Mouse (Mus musculus) right cerebral cortex, adult 2 months (tissue): Measurements from ENCODE around the gene Sema6c.
A peak's percentile ranks its signal among the peaks of the same experiment; 100 is the strongest.

Experiments used
- DNase-seq, 2 experiments: peaks; one replicate each; pipeline ENCODE4 v3.0.0; 2021 to 2022; ENCODE audit warnings: low spot score in 2 of 2

Gene Sema6c

GRCm38 (mm10) chr3:95141952-95142616 is 18.2 kb upstream of the Sema6c start, which contains the start of gene Tnfaip8l2:
TSS of gene Tnfaip8l2 (minus strand) at chr3:95142360.
- no peak for DNase-seq

GRCm38 (mm10) chr3:95142617-95143011 is 17.6 kb upstream of the Sema6c start:
- DNase-seq: peak; percentile 87 to 94

GRCm38 (mm10) chr3:95147924-95148323 is 12.3 kb upstream of the Sema6c start:
- no peak for DNase-seq

- DNase-seq: no peak
Observed at GRCm38 (mm10) chr3:95153874-95154273, 6.4 kb upstream of the Sema6c start.

GRCm38 (mm10) chr3:95159511-95159986 is 708 bp upstream of the Sema6c start:
- DNase-seq: no peak

GRCm38 (mm10) chr3:95161041-95161551 is 839 bp downstream of the Sema6c start:
- no peak for DNase-seq

- DNase-seq: no peak
Observed at GRCm38 (mm10) chr3:95161618-95162344, 1.5 kb downstream of the Sema6c start.

GRCm38 (mm10) chr3:95162345-95162628 is 2.0 kb downstream of the Sema6c start:
- no peak for DNase-seq

- no peak for DNase-seq
Observed at GRCm38 (mm10) chr3:95163419-95164255, 3.4 kb downstream of the Sema6c start.

- no peak for DNase-seq
Observed at GRCm38 (mm10) chr3:95164256-95164550, 3.9 kb downstream of the Sema6c start.

- no peak for DNase-seq
Observed at GRCm38 (mm10) chr3:95164840-95165239, 4.6 kb downstream of the Sema6c start.

GRCm38 (mm10) chr3:95169996-95170395 is 9.7 kb downstream of the Sema6c start:
- DNase-seq: no peak

- no peak for DNase-seq
Observed at GRCm38 (mm10) chr3:95171105-95171504, 10.8 kb downstream of the Sema6c start.

GRCm38 (mm10) chr3:95172526-95173255 is 12.4 kb downstream of the Sema6c start:
- no peak for DNase-seq

GRCm38 (mm10) chr3:95173256-95173949 is 13.1 kb downstream of the Sema6c start:
- no peak for DNase-seq

GRCm38 (mm10) chr3:95174011-95174592 is 13.8 kb downstream of the Sema6c start:
- DNase-seq: peak; percentile 73 to 74

- DNase-seq: no peak
Observed at GRCm38 (mm10) chr3:95176500-95176899, 16.2 kb downstream of the Sema6c start.

GRCm38 (mm10) chr3:95177583-95177982 is 17.3 kb downstream of the Sema6c start:
- no peak for DNase-seq

- DNase-seq: no peak
Observed at GRCm38 (mm10) chr3:95178948-95179347, 18.7 kb downstream of the Sema6c start.

GRCm38 (mm10) chr3:95179890-95180289 is 19.6 kb downstream of the Sema6c start:
- no peak for DNase-seq

- DNase-seq: no peak
Observed at GRCm38 (mm10) chr3:95181841-95182240, 21.6 kb downstream of the Sema6c start.
